Mouse (Mus musculus): ENCODE measurements at regions not wholly inside any gene's neighbourhood (a gene's known extent, or its start where the extent isn't known, plus 50 kb on each side); places are given as distances from the start of the nearest gene placed in this dataset.

DNA sequence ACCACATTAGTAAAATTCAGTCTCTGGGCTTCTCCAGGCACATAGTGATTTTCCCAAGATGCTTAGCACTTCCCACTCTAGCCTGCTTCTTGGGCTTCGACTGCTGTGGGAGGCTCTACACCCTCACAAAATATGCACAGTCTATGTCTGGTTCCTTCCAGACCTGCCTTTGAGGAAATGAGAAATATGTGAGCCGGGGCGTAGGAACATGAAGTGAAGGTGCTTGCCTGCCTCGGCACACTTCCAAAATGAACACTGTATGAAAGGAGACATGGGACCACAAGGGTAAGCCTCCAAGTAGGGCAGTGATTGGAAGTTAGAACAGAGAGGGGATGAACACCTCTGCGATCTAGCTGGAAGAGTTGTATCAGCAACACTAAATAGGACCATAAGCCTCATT is 54.5 kb downstream of the Gm10260 start:
- 85% methylated on average over 5 of the region's 5 CpGs for WGBS
- Histone ChIP-seq H3K36me3 (no peaks in the 10 kb centered on the region), H3K27ac (ENCODE audit: poor library complexity, severe bottlenecking) (no peak overlapping the region), H3K9ac (no peak overlapping the region), H3K4me1 (replicated peaks) (peaks cover 8% of the 10 kb centered on the region), H3K27me3 (replicated peaks) (no peaks in the 10 kb centered on the region), H3K9me3 (replicated peaks) (0 out of 2 replicates have a peak, but pooled peaks cover 6% of the 10 kb centered on the region), H3K4me2 (no peak overlapping the region), H3K4me3 (no peak overlapping the region)
- no peak for ATAC-seq (ENCODE audit: insufficient number of reproducible peaks, low FRiP score)

DNA sequence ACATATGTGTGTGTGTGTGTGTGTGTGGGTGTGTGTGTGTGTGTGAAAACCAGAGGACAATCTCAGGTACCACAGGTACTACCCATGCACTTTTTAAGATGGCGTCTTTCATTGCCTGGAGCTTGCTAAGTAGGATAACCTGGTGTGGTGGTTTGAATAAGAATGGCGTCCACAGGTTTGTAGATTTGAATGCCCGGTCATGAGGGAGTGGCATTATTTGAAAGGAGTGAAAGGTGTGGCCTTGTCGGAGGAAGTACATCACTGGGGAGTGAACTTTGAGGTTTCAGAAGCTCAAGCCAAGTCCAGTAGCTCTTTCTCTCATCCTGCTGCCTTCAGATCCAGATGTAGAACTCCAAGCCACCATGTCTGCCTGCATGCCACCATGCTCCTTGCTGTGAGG is 55.9 kb downstream of the Gm10260 start:
- H3K4me2 ChIP-seq = no peak overlapping the region
- no peaks in the 10 kb centered on the region for H3K36me3 ChIP-seq
- H3K9me3 ChIP-seq (replicated peaks) = 0 out of 2 replicates have a peak, but pooled peaks cover 6% of the 10 kb centered on the region
- no peak overlapping the region for H3K4me3 ChIP-seq
- WGBS = 84% methylated on average over 4 of the region's 4 CpGs
- no peak overlapping the region for H3K9ac ChIP-seq
- no peaks in the 10 kb centered on the region for H3K27me3 ChIP-seq (replicated peaks)
- H3K27ac ChIP-seq (ENCODE audit: poor library complexity, severe bottlenecking) = no peak overlapping the region
- peaks cover 4% of the 10 kb centered on the region for H3K4me1 ChIP-seq (replicated peaks)
- ATAC-seq (ENCODE audit: insufficient number of reproducible peaks, low FRiP score) = no peak

DNA sequence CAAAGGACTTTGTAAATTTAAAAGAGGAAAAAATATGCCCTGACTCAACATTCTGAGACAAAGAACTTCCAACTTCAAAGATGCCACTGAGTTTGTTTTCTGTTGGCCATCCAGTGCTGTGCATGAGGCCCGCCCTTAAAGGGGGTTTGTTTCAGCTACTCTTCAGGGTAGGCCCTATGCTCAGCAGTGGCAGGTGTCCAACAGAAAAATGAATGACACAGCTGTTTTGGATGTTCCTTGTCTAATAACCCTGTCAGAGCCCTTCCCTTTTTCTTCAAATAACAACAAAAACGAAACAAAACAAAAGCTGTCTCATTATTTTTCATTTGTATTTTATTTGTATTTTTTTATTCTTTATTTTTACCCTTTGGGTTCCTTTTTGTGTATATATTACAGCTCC is 61.5 kb downstream of the Gm10260 start:
- Histone ChIP-seq H3K9ac (no peak overlapping the region), H3K27me3 (replicated peaks) (no peaks in the 10 kb centered on the region), H3K4me2 (no peak overlapping the region), H3K4me3 (no peak overlapping the region), H3K36me3 (no peaks in the 10 kb centered on the region), H3K4me1 (replicated peaks) (no peaks in the 10 kb centered on the region), H3K27ac (ENCODE audit: poor library complexity, severe bottlenecking) (no peak overlapping the region), H3K9me3 (replicated peaks) (no peaks in the 10 kb centered on the region; the same call in 1 of the 2 replicates)
- 80% methylated on average over 2 of the region's 2 CpGs for WGBS
- ATAC-seq (ENCODE audit: insufficient number of reproducible peaks, low FRiP score) = no peak

DNA sequence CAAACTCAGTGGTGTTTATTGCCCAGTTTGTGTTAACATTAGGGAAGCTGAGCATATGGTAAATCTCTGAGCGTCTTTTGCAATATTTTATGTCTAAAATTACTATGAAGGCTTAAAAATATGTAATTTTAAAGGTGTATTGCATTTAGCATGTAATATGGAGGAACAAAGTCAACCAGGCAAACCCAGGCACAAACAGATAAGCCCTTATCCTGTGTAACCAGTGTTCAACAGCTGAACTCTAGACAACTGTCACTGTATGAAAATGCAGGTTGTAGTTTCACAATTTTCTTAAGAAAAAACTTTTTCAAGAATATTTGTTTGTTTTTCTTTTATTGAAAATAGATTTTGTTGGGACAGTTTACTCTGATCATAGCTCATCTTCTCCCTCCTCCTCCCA is 62.1 kb downstream of the Gm10260 start:
- Histone ChIP-seq H3K27ac (ENCODE audit: poor library complexity, severe bottlenecking) (no peak overlapping the region), H3K9ac (no peak overlapping the region), H3K4me2 (no peak overlapping the region), H3K4me3 (no peak overlapping the region), H3K27me3 (replicated peaks) (no peaks in the 10 kb centered on the region), H3K4me1 (replicated peaks) (no peaks in the 10 kb centered on the region), H3K36me3 (no peaks in the 10 kb centered on the region), H3K9me3 (replicated peaks) (no peaks in the 10 kb centered on the region; the same call in 1 of the 2 replicates)
- WGBS = 84% methylated on average over 1 of the region's 1 CpGs
- no peak for ATAC-seq (ENCODE audit: insufficient number of reproducible peaks, low FRiP score)

DNA sequence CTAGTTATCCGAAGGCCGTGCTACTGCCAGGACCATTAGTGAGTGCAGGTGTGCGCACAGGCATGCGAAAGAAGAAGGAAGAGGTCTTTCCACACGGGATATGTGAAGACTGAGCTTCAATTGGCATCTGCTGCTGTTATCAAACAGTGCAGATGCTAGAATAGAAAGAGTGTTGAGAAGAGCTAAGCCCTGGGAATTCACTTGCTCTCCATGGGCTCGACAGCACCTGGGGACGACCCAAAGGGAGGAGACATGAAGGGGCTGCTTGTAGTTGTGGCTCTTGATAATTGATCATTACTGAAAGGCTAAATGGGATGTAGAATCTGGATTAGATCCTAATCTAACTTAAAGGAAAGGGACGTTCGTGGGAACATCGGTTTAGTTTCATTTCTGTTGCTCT is 63.2 kb downstream of the Gm10260 start:
- H3K27me3 ChIP-seq (replicated peaks) = no peaks in the 10 kb centered on the region
- no peak overlapping the region for H3K9ac ChIP-seq
- H3K4me1 ChIP-seq (replicated peaks) = no peaks in the 10 kb centered on the region
- no peak for ATAC-seq (ENCODE audit: insufficient number of reproducible peaks, low FRiP score)
- H3K4me3 ChIP-seq = no peak overlapping the region
- H3K36me3 ChIP-seq = no peaks in the 10 kb centered on the region
- no peaks in the 10 kb centered on the region; the same call in 1 of the 2 replicates for H3K9me3 ChIP-seq (replicated peaks)
- no peak overlapping the region for H3K4me2 ChIP-seq
- 80% methylated on average over 10 of the region's 10 CpGs for WGBS
- H3K27ac ChIP-seq (ENCODE audit: poor library complexity, severe bottlenecking) = no peak overlapping the region

DNA sequence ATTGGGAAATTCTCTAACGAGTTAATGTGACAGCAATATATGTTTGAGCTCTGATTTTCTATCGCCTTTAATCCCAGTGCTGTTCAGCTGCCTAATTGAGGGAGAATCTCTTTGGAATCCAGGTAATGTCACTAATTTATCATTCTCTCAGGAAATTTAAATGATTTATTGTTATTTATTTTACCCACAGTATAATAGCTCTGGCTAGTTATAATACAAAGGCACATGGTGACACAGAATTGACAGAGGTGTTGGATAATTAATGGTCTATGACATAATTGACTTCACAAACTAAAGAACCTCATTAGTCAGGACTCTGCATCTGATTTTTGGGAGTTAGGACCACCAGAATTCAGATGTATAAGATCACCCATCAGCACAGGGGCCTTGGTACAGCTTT is 65.4 kb downstream of the Gm10260 start:
- 85% methylated on average over 2 of the region's 2 CpGs for WGBS
- H3K9ac ChIP-seq = no peak overlapping the region
- no peaks in the 10 kb centered on the region for H3K4me1 ChIP-seq (replicated peaks)

DNA sequence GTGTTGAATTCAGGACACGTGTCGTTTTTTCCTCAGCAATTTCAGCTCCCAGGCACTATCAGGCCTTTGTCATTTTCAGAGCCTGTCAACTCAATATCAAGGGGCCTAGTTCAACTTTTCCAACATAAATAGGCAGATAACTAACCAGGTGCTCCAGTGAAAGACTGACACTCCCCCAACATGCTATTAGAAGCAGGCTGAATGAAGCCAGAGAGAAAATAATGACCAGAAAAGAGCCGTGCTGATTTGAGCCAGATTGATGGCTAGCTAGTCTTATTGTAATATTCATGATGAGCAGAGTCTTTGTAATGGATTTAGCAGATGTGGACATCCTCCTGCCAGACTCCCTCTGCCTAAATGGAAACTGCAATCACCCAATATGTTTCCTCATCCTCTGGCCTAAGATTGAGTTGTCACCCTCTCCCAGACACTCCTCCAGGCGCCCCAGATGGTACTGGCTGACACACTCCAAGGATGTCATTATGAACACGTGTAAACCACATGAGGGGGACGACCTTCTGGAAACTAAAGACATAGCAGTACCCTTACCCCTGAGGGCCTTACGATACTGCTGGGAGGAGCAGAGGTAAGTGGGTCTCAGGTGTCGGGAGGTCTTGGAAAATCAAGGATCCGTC is 66.0 kb downstream of the Gm10260 start:
- H3K27ac ChIP-seq (ENCODE audit: poor library complexity, severe bottlenecking) = no peak overlapping the region
- H3K4me2 ChIP-seq = no peak overlapping the region
- ATAC-seq (ENCODE audit: insufficient number of reproducible peaks, low FRiP score) = no peak
- no peaks in the 10 kb centered on the region for H3K27me3 ChIP-seq (replicated peaks)
- no peak overlapping the region for H3K9ac ChIP-seq
- no peaks in the 10 kb centered on the region; the same call in 1 of the 2 replicates for H3K9me3 ChIP-seq (replicated peaks)
- 67% methylated on average over 9 of the region's 9 CpGs for WGBS
- H3K4me1 ChIP-seq (replicated peaks) = no peaks in the 10 kb centered on the region
- no peaks in the 10 kb centered on the region for H3K36me3 ChIP-seq
- no peak overlapping the region for H3K4me3 ChIP-seq

More for the DNA sequence above, 65.4 kb downstream of the Gm10260 start:
- Histone ChIP-seq H3K27ac (ENCODE audit: poor library complexity, severe bottlenecking) (no peak overlapping the region), H3K9me3 (replicated peaks) (no peaks in the 10 kb centered on the region; the same call in 1 of the 2 replicates), H3K36me3 (no peaks in the 10 kb centered on the region), H3K4me3 (no peak overlapping the region), H3K4me2 (no peak overlapping the region), H3K27me3 (replicated peaks) (no peaks in the 10 kb centered on the region)
- no peak for ATAC-seq (ENCODE audit: insufficient number of reproducible peaks, low FRiP score)

DNA sequence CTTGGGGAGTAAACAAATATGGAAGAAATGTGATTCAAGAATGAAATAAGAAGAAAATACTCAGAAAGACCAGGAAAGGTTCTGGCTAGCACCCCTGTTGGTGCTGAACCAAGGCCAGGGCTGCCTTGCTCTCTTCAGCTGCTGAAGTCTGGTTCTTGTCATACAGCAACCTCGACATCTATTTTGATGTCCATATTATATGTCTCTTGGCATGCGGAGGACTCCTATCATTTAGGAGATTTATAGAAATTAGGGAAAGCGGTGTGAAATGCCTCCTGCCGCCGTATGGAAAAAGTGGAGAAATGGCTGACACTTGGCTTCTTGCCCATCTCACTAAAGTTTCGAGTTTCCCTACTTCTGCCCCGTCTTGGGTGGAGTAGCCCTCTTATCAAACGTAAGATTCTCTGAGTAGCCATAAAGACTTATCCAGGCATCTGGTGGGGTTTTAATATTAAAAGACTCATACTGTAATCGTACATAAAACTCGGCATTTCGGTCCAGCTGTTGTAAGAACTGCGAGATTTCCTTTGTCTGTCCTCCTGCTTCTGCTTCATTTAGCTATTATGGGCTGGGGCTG is 72.0 kb downstream of the Gm10260 start:
- H3K4me2 ChIP-seq = no peak overlapping the region

DNA sequence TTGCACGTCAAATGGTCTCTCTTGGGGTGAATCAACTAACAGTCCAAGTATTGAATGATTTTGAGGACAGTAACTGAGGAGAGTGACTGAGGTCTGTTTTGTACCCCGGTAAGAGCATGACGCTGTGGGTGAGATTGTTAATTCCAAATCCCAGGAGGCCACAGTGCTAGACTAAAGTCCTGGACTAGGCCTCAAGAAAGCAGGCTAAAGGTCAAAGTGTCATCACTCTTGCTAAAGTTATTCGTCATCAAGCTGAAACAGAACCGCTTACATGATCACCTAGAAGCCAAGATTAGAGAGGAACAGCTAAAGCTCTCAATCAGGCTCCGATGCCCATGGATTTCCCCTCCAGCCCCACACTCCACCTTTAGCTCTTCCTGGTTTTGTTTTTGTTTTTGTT is 76.6 kb downstream of the Gm10260 start:
- no peaks in the 10 kb centered on the region for H3K27me3 ChIP-seq (replicated peaks)
- 67% methylated on average over 6 of the region's 6 CpGs for WGBS
- H3K36me3 ChIP-seq = no peaks in the 10 kb centered on the region
- no peak overlapping the region for H3K27ac ChIP-seq (ENCODE audit: poor library complexity, severe bottlenecking)
- H3K9me3 ChIP-seq (replicated peaks) = no peaks in the 10 kb centered on the region
- peaks cover 11% of the 10 kb centered on the region for H3K4me1 ChIP-seq (replicated peaks)
- no peak overlapping the region for H3K9ac ChIP-seq
- no peak overlapping the region for H3K4me2 ChIP-seq
- no peak overlapping the region for H3K4me3 ChIP-seq
- no peak for ATAC-seq (ENCODE audit: insufficient number of reproducible peaks, low FRiP score)

More for the DNA sequence above, 72.0 kb downstream of the Gm10260 start:
- no peak for ATAC-seq (ENCODE audit: insufficient number of reproducible peaks, low FRiP score)
- H3K9ac ChIP-seq = no peak overlapping the region
- H3K9me3 ChIP-seq (replicated peaks) = no peaks in the 10 kb centered on the region
- no peak overlapping the region for H3K27ac ChIP-seq (ENCODE audit: poor library complexity, severe bottlenecking)
- H3K4me3 ChIP-seq = no peak overlapping the region
- H3K4me1 ChIP-seq (replicated peaks) = no peaks in the 10 kb centered on the region
- WGBS = 72% methylated on average over 12 of the region's 12 CpGs
- H3K27me3 ChIP-seq (replicated peaks) = no peaks in the 10 kb centered on the region
- H3K36me3 ChIP-seq = no peaks in the 10 kb centered on the region

DNA sequence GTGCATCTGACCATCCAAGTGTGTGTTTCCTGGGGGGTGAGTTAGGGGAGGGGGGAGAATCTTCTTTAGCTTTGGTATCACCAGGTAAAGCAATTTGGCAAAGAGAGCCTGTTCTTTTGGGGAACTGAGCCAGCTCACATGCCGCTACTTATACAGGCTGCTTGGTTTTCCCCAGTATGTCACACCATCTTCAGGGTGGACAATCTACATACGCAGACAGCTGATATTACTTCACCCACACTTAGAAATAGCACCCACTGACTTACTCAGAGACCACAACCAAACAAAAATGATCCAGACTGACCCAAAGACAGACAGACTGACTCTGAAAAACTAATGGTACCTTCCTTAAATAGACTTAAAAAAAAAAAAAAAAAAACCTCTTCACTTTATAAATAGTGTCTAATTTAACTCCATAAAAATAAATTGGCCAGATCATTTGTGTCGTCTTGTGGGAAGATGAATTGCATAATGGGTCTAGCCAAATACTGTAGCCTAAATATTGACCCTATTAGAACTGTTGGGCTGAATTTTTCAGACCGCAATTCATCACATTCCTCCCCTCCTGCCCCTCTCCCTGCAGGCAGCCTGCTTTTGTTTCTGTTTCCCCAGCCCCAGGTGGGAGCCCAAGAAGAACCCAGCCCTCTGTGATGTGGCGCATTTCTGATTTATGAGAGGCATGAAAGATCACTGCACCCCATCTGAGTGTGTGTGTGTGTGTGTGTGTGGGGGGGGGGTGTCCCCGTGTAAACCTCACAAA is 79.0 kb downstream of the Gm10260 start:
- ATAC-seq (ENCODE audit: insufficient number of reproducible peaks, low FRiP score) = no peak
- no peaks in the 10 kb centered on the region for H3K9me3 ChIP-seq (replicated peaks)
- H3K36me3 ChIP-seq = no peaks in the 10 kb centered on the region
- 56% methylated on average over 6 of the region's 6 CpGs for WGBS
- no peak overlapping the region for H3K27ac ChIP-seq (ENCODE audit: poor library complexity, severe bottlenecking)
- H3K4me3 ChIP-seq = no peak overlapping the region
- no peak overlapping the region for H3K9ac ChIP-seq
- H3K27me3 ChIP-seq (replicated peaks) = no peaks in the 10 kb centered on the region
- peaks cover 17% of the 10 kb centered on the region for H3K4me1 ChIP-seq (replicated peaks)
- no peak overlapping the region for H3K4me2 ChIP-seq

DNA sequence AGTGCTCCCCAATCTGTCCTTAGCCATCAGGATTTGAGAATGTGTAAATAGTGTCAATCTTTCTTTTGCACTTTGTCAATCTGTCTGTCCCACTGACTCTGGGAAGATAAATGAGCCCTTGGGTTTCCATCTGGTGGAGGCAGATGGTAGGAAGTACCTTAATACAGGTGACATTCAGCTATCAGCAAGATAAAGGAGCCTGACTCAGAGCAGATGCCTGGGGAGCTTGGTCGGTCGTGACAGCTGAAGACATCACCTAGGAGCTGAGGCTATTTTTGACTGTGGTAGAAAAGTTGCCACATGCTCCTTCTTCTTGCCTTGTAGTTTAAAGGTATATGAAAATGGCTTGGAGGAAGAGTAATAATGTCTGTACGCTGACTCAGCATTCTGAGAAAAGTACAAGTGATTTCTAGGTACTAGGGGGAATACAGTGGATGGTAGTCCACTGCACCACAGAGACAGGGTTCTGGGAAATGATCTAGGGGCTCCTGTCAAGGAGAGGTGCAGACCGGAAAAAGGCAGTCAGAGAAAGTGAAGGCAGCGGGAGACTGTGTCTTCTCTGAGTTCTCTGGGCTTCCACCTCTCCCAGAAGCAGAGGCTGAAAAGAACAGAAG is 80.0 kb downstream of the Gm10260 start:
- no peak overlapping the region for H3K4me2 ChIP-seq
- no peaks in the 10 kb centered on the region for H3K36me3 ChIP-seq
- no peaks in the 10 kb centered on the region for H3K9me3 ChIP-seq (replicated peaks)
- H3K27ac ChIP-seq (ENCODE audit: poor library complexity, severe bottlenecking) = no peak overlapping the region
- no peak overlapping the region for H3K4me3 ChIP-seq
- no peak for ATAC-seq (ENCODE audit: insufficient number of reproducible peaks, low FRiP score)
- H3K4me1 ChIP-seq (replicated peaks) = peaks cover 18% of the 10 kb centered on the region
- H3K27me3 ChIP-seq (replicated peaks) = no peaks in the 10 kb centered on the region
- WGBS = 54% methylated on average over 5 of the region's 5 CpGs
- no peak overlapping the region for H3K9ac ChIP-seq
